Mouse (Mus musculus): ENCODE measurements at regions not wholly inside any gene's neighbourhood (a gene's known extent, or its start where the extent isn't known, plus 50 kb on each side); places are given as distances from the start of the nearest gene placed in this dataset.

DNA sequence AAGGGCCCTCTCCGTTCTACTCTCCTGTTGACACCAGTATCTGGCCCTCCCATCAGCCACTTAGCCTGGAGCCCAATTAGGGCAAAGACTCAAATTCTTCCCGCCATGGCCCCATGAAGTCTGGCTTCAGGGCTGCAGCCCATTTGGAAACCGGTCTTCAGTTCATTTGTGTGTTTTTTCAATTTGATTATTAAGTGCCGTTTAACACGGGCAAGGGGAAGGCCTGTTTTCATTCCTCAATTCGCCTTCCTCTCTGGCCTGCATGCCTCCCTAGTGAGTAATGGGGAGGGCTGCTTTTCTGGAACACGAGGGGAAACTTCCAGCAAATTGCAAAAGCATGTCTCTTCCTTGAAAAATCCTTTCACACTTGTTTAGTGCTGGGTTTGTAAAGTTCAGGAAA is 89.1 kb upstream of the Rbpj start:
- Histone ChIP-seq H3K9me3 (ENCODE audit: control insufficient read depth, low read length) (no peaks in the 10 kb centered on the region), H3K36me3 (ENCODE audit: control insufficient read depth, insufficient read depth, low read length) (no peaks in the 10 kb centered on the region), H3K4me2 (ENCODE audit: low read length) (no peak overlapping the region), H3K4me3 (ENCODE audit: low read depth, low read length) (no peak overlapping the region), H3K27me3 (replicated peaks; ENCODE audit: control insufficient read depth, insufficient read depth, low read length) (no peaks in the 10 kb centered on the region), H3K4me1 (replicated peaks; ENCODE audit: control insufficient read depth, insufficient read depth, low read length) (peaks cover 34% of the 10 kb centered on the region), H3K27ac (ENCODE audit: low read depth) (peak overlapping the region; percentile 45; the same call in 1 of the 2 replicates), H3K9ac (ENCODE audit: low read length) (no peak overlapping the region)
- ATAC-seq (replicated peaks; ENCODE audit: low FRiP score, low TSS enrichment, low read depth) (no peak), DNase-seq (ENCODE audit: low spot score) (no peak)
- WGBS = 32% methylated on average over 7 of the region's 7 CpGs

GRCm38 (mm10) chr5:53377698-53378097 is 88.3 kb upstream of the Rbpj start:
- no peak overlapping the region for H3K27ac ChIP-seq (ENCODE audit: low read depth)
- DNase-seq (ENCODE audit: low spot score) = no peak
- ATAC-seq (replicated peaks; ENCODE audit: low FRiP score, low TSS enrichment, low read depth) = no peak

DNA sequence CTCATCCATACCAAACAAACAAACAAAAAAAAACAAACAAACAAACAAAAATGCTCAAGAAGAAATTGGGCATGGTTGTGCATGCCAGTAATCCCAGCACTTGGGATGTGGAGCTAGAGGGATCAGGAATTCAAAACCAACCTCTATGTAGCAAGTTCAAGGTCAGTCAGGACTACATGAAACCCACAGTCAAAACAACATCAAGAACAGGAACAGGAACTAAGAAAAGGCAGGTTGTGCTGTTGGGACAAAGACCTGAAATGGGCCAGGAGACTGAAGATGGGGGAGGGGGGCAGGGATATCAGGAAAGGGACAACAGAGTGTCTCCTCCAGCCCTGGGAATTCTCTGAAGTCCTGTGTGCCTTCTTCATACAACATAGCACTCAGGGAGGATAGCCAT is 87.8 kb upstream of the Rbpj start:
- no peak for ATAC-seq (replicated peaks; ENCODE audit: low FRiP score, low TSS enrichment, low read depth)
- H3K9ac ChIP-seq (ENCODE audit: low read length) = no peak overlapping the region
- H3K4me1 ChIP-seq (replicated peaks; ENCODE audit: control insufficient read depth, insufficient read depth, low read length) = peaks cover 35% of the 10 kb centered on the region
- H3K4me3 ChIP-seq (ENCODE audit: low read depth, low read length) = no peak overlapping the region
- DNase-seq (ENCODE audit: low spot score) = no peak
- no peaks in the 10 kb centered on the region for H3K27me3 ChIP-seq (replicated peaks; ENCODE audit: control insufficient read depth, insufficient read depth, low read length)
- H3K36me3 ChIP-seq (ENCODE audit: control insufficient read depth, insufficient read depth, low read length) = no peaks in the 10 kb centered on the region
- no peaks in the 10 kb centered on the region for H3K9me3 ChIP-seq (ENCODE audit: control insufficient read depth, low read length)
- no peak overlapping the region for H3K27ac ChIP-seq (ENCODE audit: low read depth)
- no peak overlapping the region for H3K4me2 ChIP-seq (ENCODE audit: low read length)

More at GRCm38 (mm10) chr5:53377698-53378097, 88.3 kb upstream of the Rbpj start:
- no peak overlapping the region for H3K4me2 ChIP-seq (ENCODE audit: low read length)
- H3K9ac ChIP-seq (ENCODE audit: low read length) = no peak overlapping the region
- 85% methylated on average over 2 of the region's 2 CpGs for WGBS
- peaks cover 35% of the 10 kb centered on the region for H3K4me1 ChIP-seq (replicated peaks; ENCODE audit: control insufficient read depth, insufficient read depth, low read length)
- no peaks in the 10 kb centered on the region for H3K27me3 ChIP-seq (replicated peaks; ENCODE audit: control insufficient read depth, insufficient read depth, low read length)
- H3K4me3 ChIP-seq (ENCODE audit: low read depth, low read length) = no peak overlapping the region
- H3K36me3 ChIP-seq (ENCODE audit: control insufficient read depth, insufficient read depth, low read length) = no peaks in the 10 kb centered on the region
- H3K9me3 ChIP-seq (ENCODE audit: control insufficient read depth, low read length) = no peaks in the 10 kb centered on the region

DNA sequence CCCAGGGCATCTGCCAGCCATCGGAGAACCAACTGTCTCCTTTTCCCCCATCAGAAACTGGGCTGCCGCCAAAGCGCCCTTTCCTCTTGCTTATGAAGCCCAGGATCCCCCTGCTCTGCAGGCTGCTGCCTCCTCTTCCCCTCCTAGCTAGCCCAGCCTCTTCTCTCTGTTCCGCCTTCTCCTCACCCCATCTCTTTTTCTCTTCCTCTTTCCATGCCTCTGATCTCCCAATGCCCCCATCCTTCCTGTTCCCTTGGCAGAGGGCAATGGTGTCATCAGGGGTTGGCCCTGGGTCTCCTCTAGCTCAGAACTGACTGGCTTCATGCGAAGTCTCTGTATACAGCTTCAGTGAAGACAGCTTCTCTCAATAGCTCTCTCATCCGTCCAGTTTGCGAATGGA is 87.4 kb upstream of the Rbpj start:
- Histone ChIP-seq H3K4me3 (ENCODE audit: low read depth, low read length) (no peak overlapping the region), H3K4me2 (ENCODE audit: low read length) (no peak overlapping the region), H3K36me3 (ENCODE audit: control insufficient read depth, insufficient read depth, low read length) (no peaks in the 10 kb centered on the region), H3K27ac (ENCODE audit: low read depth) (no peak overlapping the region), H3K9me3 (ENCODE audit: control insufficient read depth, low read length) (no peaks in the 10 kb centered on the region), H3K4me1 (replicated peaks; ENCODE audit: control insufficient read depth, insufficient read depth, low read length) (peaks cover 35% of the 10 kb centered on the region), H3K27me3 (replicated peaks; ENCODE audit: control insufficient read depth, insufficient read depth, low read length) (no peaks in the 10 kb centered on the region), H3K9ac (ENCODE audit: low read length) (no peak overlapping the region)
- ATAC-seq (replicated peaks; ENCODE audit: low FRiP score, low TSS enrichment, low read depth) (no peak), DNase-seq (ENCODE audit: low spot score) (no peak)
- 89% methylated on average over 7 of the region's 7 CpGs for WGBS

DNA sequence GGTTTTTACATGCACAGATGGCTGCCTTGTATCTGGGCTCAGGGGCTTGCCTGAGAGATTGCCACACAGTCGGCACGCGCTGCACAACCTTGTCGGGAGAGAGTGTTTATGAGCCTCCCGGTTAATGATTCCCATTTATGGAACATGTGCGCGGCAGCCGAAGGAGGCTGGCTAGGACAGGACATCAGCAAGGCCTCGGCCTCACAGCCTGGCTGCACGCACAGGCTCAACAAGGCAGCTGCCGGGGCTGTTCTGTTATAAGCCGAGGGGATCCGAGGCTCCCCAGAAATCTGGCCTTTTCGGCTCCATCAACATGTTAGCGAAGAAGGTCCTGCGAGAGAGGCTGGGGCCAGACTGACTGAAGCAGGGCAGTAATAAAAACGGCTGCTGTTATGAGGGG is 86.3 kb upstream of the Rbpj start:
- DNase-seq (ENCODE audit: low spot score) = peak; percentile 84
- peak overlapping the region; percentile 79 for H3K27ac ChIP-seq (ENCODE audit: low read depth)

GRCm38 (mm10) chr5:53380203-53380602 is 85.7 kb upstream of the Rbpj start:
- 33% methylated on average over 3 of the region's 3 CpGs for WGBS
- H3K27ac ChIP-seq (ENCODE audit: low read depth) = peak overlapping the region; percentile 79; the same call in 1 of the 2 replicates
- H3K4me3 ChIP-seq (ENCODE audit: low read depth, low read length) = no peak overlapping the region
- H3K36me3 ChIP-seq (ENCODE audit: control insufficient read depth, insufficient read depth, low read length) = no peaks in the 10 kb centered on the region
- H3K4me2 ChIP-seq (ENCODE audit: low read length) = no peak overlapping the region
- DNase-seq (ENCODE audit: low spot score) (no peak), ATAC-seq (replicated peaks; ENCODE audit: low FRiP score, low TSS enrichment, low read depth) (no peak)
- no peak overlapping the region for H3K9ac ChIP-seq (ENCODE audit: low read length)
- no peaks in the 10 kb centered on the region for H3K9me3 ChIP-seq (ENCODE audit: control insufficient read depth, low read length)
- H3K4me1 ChIP-seq (replicated peaks; ENCODE audit: control insufficient read depth, insufficient read depth, low read length) = peaks cover 35% of the 10 kb centered on the region
- H3K27me3 ChIP-seq (replicated peaks; ENCODE audit: control insufficient read depth, insufficient read depth, low read length) = no peaks in the 10 kb centered on the region

More for the DNA sequence above, 86.3 kb upstream of the Rbpj start:
- Histone ChIP-seq H3K4me3 (ENCODE audit: low read depth, low read length) (no peak overlapping the region), H3K4me2 (ENCODE audit: low read length) (peak overlapping the region; percentile 20; the same call in 1 of the 2 replicates), H3K36me3 (ENCODE audit: control insufficient read depth, insufficient read depth, low read length) (no peaks in the 10 kb centered on the region), H3K9me3 (ENCODE audit: control insufficient read depth, low read length) (no peaks in the 10 kb centered on the region), H3K4me1 (replicated peaks; ENCODE audit: control insufficient read depth, insufficient read depth, low read length) (peaks cover 35% of the 10 kb centered on the region), H3K27me3 (replicated peaks; ENCODE audit: control insufficient read depth, insufficient read depth, low read length) (no peaks in the 10 kb centered on the region), H3K9ac (ENCODE audit: low read length) (no peak overlapping the region; the same call in 1 of the 2 replicates)
- peak; percentile 90 for ATAC-seq (replicated peaks; ENCODE audit: low FRiP score, low TSS enrichment, low read depth)
- 19% methylated on average over 17 of the region's 17 CpGs for WGBS

GRCm38 (mm10) chr5:53381492-53382199 is 84.3 kb upstream of the Rbpj start:
- no peak for DNase-seq (ENCODE audit: low spot score)
- H3K36me3 ChIP-seq (ENCODE audit: control insufficient read depth, insufficient read depth, low read length) = no peaks in the 10 kb centered on the region
- no peaks in the 10 kb centered on the region for H3K27me3 ChIP-seq (replicated peaks; ENCODE audit: control insufficient read depth, insufficient read depth, low read length)
- ATAC-seq (replicated peaks; ENCODE audit: low FRiP score, low TSS enrichment, low read depth) = no peak
- no peak overlapping the region for H3K4me3 ChIP-seq (ENCODE audit: low read depth, low read length)
- no peaks in the 10 kb centered on the region for H3K9me3 ChIP-seq (ENCODE audit: control insufficient read depth, low read length)
- H3K4me2 ChIP-seq (ENCODE audit: low read length) = 0 out of 2 replicates have a peak overlapping the region, but pooled peaks have one; percentile 6
- H3K4me1 ChIP-seq (replicated peaks; ENCODE audit: control insufficient read depth, insufficient read depth, low read length) = peaks cover 34% of the 10 kb centered on the region
- WGBS = 38% methylated on average over 13 of the region's 13 CpGs
- H3K9ac ChIP-seq (ENCODE audit: low read length) = no peak overlapping the region
- H3K27ac ChIP-seq (ENCODE audit: low read depth) = no peak overlapping the region

- no peak overlapping the region for H3K4me2 ChIP-seq (ENCODE audit: low read length)
- ATAC-seq (replicated peaks; ENCODE audit: low FRiP score, low TSS enrichment, low read depth) = no peak
- no peak overlapping the region for H3K27ac ChIP-seq (ENCODE audit: low read depth)
- H3K27me3 ChIP-seq (replicated peaks; ENCODE audit: control insufficient read depth, insufficient read depth, low read length) = no peaks in the 10 kb centered on the region
- H3K4me1 ChIP-seq (replicated peaks; ENCODE audit: control insufficient read depth, insufficient read depth, low read length) = peaks cover 27% of the 10 kb centered on the region
- no peak overlapping the region for H3K4me3 ChIP-seq (ENCODE audit: low read depth, low read length)
- no peak for DNase-seq (ENCODE audit: low spot score)
- no peak overlapping the region for H3K9ac ChIP-seq (ENCODE audit: low read length)
- no peaks in the 10 kb centered on the region for H3K36me3 ChIP-seq (ENCODE audit: control insufficient read depth, insufficient read depth, low read length)
- WGBS = 89% methylated on average over 7 of the region's 7 CpGs
- H3K9me3 ChIP-seq (ENCODE audit: control insufficient read depth, low read length) = no peaks in the 10 kb centered on the region
Measured at GRCm38 (mm10) chr5:53384026-53384425, 81.9 kb upstream of the Rbpj start.

DNA sequence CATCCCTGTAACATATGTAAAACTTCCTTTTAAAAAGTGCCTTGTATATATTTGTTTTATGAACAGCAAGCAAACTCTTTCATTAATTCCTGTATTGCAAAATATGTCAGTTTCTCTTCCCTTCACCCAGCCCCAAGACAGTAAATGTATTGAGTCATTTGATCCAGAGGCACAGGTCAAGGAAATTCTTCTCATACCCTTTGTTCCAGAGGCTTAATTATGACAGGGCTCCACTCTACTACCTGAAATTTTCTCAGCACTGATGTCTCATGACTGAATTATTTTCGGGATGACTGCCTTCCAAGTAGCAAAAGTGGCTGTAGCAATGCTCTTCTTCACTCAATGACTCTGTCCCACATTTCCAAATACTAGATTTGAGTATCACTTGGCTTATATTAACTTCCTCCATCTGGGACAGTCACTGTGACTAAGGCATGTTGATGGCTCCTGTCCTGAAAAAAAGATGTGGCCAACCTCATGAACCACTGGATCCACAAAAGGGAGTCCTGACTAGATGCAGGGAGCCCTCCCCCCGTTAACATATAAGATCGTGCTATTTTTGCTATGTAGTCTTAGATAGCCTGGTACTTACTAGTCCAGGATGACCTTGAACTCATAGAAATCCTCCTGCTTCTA is 80.3 kb upstream of the Rbpj start:
- Histone ChIP-seq H3K27me3 (replicated peaks; ENCODE audit: control insufficient read depth, insufficient read depth, low read length) (no peaks in the 10 kb centered on the region), H3K4me3 (ENCODE audit: low read depth, low read length) (no peak overlapping the region), H3K9ac (ENCODE audit: low read length) (no peak overlapping the region), H3K4me2 (ENCODE audit: low read length) (no peak overlapping the region), H3K36me3 (ENCODE audit: control insufficient read depth, insufficient read depth, low read length) (no peaks in the 10 kb centered on the region), H3K27ac (ENCODE audit: low read depth) (no peak overlapping the region), H3K4me1 (replicated peaks; ENCODE audit: control insufficient read depth, insufficient read depth, low read length) (peaks cover 12% of the 10 kb centered on the region; the same call in 1 of the 2 replicates), H3K9me3 (ENCODE audit: control insufficient read depth, low read length) (no peaks in the 10 kb centered on the region)
- no peak for ATAC-seq (replicated peaks; ENCODE audit: low FRiP score, low TSS enrichment, low read depth)
- no peak for DNase-seq (ENCODE audit: low spot score)
- 86% methylated on average over 3 of the region's 3 CpGs for WGBS
